Mouse (Mus musculus) lung, adult 2 months (tissue): ENCODE results near the gene 4930524N10Rik. TPM values are rescaled to one million over a fixed set of nuclear protein-coding genes. Genes with fewer than 3 reads are reported as not detected.

ENCODE experiments used
- DNase-seq: peaks from one replicate; pipeline ENCODE4 v3.0.0; 2022
- H3K4me1 ChIP-seq: fragments of 200-500 bp; 2 replicates; pipeline ENCODE4 v1.6.1; 2011; ENCODE audit warnings: low read length; ENCODE audit not compliant: control insufficient read depth, insufficient read depth
- H3K4me3 ChIP-seq: fragments of 200-500 bp; replicated peaks from 2 replicates; pipeline ENCODE3; 2011; ENCODE audit warnings: low read depth, mild to moderate bottlenecking, control low read depth, low read length; ENCODE audit errors: extremely low read depth
- CTCF ChIP-seq: fragments of 200-500 bp; IDR thresholded peaks from 2 replicates; pipeline ENCODE4 v1.5.1; 2011; ENCODE audit warnings: mild to moderate bottlenecking, low read length, control low read depth; ENCODE audit not compliant: insufficient read depth
- POLR2A ChIP-seq: fragments of 200-500 bp; IDR thresholded peaks from 2 replicates; pipeline ENCODE4 v1.6.1; 2011; ENCODE audit warnings: low read depth, mild to moderate bottlenecking, control low read depth, low read length, borderline replicate concordance; ENCODE audit errors: extremely low read depth
- WGBS: fragments of 180-500 bp; shearing (Covaris S2); methylation state at CpG from one replicate; pipeline ENCODE4 v1.1.7; 2018; 5-methylcytosine and 5-hydroxymethylcytosine counted together
- polyA plus RNA-seq: library from polyadenylated mRNA; depleted of rRNA; stranded (reverse); fragments of >200 nt; gene quantifications from 2 replicates; pipeline ENCODE4 v1.2.3, GENCODE M21; 2012; rRNA removed

Gene 4930524N10Rik
- not detected in 2 replicates for polyA plus RNA-seq

DNA sequence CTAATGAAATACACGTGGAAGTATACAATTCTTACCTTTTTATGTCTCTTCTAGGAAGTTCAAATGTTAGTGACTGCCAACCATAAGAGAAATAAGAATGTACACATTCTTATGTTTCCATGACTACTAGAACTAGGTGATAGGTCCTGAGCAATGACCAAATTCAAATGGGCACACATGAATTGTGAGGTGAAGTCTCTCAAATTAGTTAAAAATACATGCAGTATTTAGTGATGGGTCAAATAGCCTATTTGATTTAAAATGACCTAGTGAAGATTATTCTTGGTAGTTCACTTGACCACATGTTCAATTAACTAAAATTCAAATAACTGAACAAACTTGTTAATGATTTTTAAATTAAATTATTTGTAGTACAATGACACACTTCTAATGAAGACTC, at the start of gene 4930524N10Rik:
TSS of gene 4930524N10Rik (minus strand) at position 101 of the 400 bp plus-strand sequence.
- DNase-seq, result no peak
- no peak for TF ChIP-seq CTCF
- no peak for TF ChIP-seq POLR2A
- no peaks in the 10 kb centered on the region for H3K4me1 ChIP-seq
- 16% methylated on average over 1 of the region's 1 CpGs for WGBS
- no peak within 1 kb of the TSS for H3K4me3 ChIP-seq

DNA sequence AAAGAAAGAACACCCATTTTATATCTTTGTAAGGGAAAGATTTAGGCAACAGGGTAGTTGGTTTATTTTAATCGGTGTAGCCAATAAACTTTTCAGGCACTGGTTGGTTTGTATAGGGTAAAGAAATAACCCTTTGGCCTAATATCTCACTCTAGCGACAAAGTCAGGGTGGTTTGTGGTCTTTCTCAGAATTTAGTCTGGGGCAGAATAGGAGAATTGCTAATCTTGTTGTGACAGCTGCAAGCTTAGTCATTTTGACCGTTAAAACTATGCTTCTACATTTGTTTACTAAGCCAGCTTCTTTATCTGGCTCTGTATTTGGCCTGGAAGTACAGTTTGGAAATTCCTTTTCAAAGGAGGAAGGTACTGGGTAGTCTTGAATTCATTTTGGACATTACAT, 6.8 kb upstream of the 4930524N10Rik start:
- H3K4me3 ChIP-seq, result no peak overlapping the region
- no peak for DNase-seq
- 70% methylated on average over 3 of the region's 3 CpGs for WGBS
- TF ChIP-seq CTCF (no peak), POLR2A (no peak)
- no peaks in the 10 kb centered on the region for H3K4me1 ChIP-seq

DNA sequence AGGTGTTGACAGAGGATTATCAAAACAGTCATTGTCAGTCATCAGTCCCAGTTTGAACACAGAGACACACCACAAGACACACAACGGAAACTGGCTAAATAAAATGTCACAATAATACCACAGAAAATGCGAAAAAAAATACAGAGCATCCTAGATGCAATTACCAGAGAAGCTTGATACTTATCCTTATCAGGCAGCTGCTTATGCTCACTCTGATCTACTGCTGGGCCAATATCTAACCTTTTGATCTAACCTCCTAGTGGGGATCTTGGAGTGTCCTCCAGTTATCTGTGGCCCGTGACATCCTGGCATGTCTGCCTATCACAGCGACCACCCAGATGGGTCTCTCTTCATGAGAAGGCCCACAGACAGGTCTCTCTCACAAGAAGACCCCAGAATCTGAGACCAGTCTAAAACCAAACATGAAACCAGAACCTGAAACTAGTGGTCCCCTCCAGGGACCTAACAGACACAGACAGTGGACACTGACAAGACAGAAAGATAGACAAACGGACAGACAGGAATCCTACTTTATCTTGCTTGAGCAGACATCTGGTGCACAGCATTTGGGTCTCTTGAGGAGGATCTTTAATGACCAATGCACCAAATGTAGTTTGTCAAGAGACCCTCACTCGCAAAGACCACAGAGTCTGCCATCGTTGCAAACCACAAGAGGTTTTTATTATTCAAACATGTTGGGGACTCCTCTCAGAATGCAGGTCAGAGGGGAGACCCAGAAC, 6.3 kb upstream of the 4930524N10Rik start:
- WGBS, result 74% methylated on average over 7 of the region's 7 CpGs
- Histone ChIP-seq H3K4me1 (no peaks in the 10 kb centered on the region), H3K4me3 (no peak overlapping the region)
- TF ChIP-seq CTCF, result no peak
- no peak for TF ChIP-seq POLR2A
- no peak for DNase-seq

- no peak for TF ChIP-seq POLR2A
- no peak for TF ChIP-seq CTCF
- 79% methylated on average over 3 of the region's 3 CpGs for WGBS
- no peak overlapping the region for H3K4me3 ChIP-seq
- no peak for DNase-seq
- H3K4me1 ChIP-seq, result no peaks in the 10 kb centered on the region
These were observed 4.7 kb upstream of the 4930524N10Rik start for GRCm38 (mm10) chrX:154347933-154348332.

Other genes with a start within 250 kb of the 4930524N10Rik start
- gene Gm15140, start 222.7 kb downstream of the 4930524N10Rik start, polyA plus RNA-seq, result not detected in 2 replicates
- gene Samt4, start 138.6 kb upstream of the 4930524N10Rik start, polyA plus RNA-seq, result not detected in 2 replicates
- not detected in 2 replicates for gene Samt2, start 236.0 kb upstream of the 4930524N10Rik start, polyA plus RNA-seq